Mouse (Mus musculus) gastrocnemius, postnatal 14 days (tissue): ENCODE results near the gene Pkig. TPM values are rescaled to one million over a fixed set of nuclear protein-coding genes. Genes with fewer than 3 reads are reported as not detected.

Experiments
- DNase-seq: peaks from one replicate; pipeline ENCODE4 v3.0.0; 2021; ENCODE audit warnings: mixed read lengths
- intact Hi-C: fragments of 180-260 bp; cut with DNase I; formaldehyde crosslinking; loops from one replicate; pipeline ENCODE4 v1.15.1; 2025; ENCODE audit warnings: low total_unique reads
- total RNA-seq, 2 experiments: library from RNA; stranded (reverse); gene quantifications; 2 replicates each; pipeline ENCODE4 v1.2.3; 2021

The Pkig gene
- total RNA-seq, 2 experiments from 2014 or later = 78.2 to 85.3 TPM

DNA sequence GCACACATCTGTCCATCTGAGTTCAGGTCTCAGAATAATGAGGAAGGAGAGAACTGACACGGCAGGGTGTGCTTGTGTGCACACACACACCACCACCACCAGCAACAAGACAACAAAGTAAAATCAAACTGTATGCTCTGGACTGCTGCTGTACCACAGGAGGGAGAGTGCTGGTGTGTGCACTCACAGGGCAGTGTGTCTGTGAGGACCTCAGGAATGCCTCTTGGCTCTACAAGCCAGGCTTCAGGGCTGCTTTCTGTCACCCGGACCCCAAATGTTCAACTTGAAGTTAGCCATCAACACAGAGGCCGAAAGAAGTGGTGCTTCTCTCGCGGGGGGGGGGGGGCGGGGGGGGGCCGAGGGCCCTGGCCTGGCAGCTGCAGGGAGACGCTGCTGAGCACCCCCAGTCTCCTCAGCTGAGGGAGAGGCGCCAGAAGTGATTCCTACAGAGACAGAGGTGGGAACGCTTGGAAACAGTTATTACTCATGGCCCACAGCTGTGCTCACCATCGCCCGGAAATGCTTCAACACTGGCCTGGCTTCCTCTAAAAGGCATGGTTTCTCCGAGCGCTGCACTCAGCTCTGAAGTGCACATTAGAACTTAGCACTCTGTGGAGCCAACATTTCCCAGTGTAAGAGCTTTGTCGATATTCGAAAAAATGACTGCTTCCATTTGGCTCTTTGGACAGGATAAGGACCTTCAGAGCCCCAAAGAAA, 39.7 kb downstream of the Pkig start:
- DNase-seq = peak; percentile 56
- intact Hi-C loops = no loop called here

DNA sequence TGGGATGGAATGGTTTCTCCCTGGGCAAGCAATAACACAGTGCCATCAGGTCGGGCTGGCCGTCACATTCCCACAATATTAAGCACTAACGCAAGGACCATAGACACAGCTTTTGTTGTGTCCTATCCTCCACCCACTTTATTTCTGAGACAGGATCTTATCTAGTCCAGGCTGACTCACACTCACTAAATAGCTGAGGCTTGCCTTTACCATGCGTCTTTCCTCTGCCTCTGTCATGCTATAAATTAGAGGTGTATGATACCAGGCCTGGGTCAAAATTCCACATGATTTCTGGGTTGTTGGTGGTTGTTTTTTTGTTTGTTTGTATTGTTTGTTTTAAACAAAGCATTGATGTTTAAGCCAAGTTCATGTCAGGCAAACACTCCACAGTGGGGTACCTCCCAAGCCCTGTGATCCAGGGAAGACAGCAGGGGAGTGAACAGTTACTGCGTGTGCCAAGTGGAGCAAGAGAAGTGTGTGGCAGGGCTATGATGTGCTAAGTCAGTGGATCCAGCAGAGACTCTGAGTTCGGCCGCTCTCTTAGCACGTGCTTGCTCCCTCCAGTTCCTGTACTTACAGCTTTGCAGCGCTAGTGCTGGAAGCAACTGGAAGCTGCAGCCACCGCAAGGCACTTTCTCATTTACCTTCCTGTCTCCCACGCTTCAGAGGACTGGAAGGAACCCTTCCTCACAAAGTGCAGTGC, 41.0 kb downstream of the Pkig start:
- intact Hi-C loops = no loop called here
- DNase-seq = no peak

- no peak for DNase-seq
- intact Hi-C loops = no loop called here
Observed at GRCm38 (mm10) chr2:163702431-163702830, 44.2 kb downstream of the Pkig start.

DNA sequence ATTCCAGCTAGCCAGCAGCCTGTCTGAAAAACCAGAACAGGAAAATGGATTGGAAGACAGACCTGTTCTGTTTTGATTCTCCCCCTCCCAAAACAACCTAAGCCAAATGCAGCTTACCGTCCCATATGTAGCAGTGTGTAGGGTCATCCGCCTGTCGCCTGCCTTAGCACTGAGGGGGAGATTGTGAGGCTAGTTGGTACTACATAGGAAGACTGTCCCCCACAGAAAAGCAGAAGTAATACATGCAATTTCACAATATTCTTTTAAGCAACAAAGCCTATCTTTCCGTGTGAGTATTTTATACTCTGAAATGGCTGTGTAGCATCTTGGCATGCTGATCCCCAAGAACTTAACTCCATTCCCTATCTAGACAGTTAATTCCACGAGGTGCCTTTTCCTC, 44.7 kb downstream of the Pkig start:
- intact Hi-C loops = no loop called here

GRCm38 (mm10) chr2:163703599-163704260, 45.5 kb downstream of the Pkig start:
- intact Hi-C loops = no loop called here
- DNase-seq = no peak

More for the DNA sequence above, 44.7 kb downstream of the Pkig start:
- no peak for DNase-seq

DNA sequence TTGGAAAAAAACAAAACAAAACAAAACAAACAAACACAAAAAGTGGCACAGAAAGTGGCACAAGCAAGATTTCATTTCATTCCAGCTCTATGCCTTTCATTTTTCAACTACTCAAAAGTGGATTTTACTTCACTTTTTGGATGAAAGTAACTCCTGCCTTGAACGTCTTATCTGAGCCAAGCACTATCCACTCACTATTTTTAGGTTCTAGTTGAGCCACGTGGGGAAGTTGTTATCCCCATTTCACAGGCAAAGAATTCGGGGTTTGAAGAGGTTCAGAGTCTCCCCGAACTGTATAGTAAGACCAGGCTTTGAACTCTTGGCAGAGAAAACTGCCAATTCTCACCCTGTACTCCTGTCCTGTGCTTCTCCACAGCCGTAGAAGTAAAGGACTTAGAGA, 50.1 kb downstream of the Pkig start:
- DNase-seq = no peak
- intact Hi-C loops = no loop called here

- intact Hi-C loops = no loop called here
- DNase-seq = no peak
Observed at GRCm38 (mm10) chr2:163708763-163709250, 50.6 kb downstream of the Pkig start.

DNA sequence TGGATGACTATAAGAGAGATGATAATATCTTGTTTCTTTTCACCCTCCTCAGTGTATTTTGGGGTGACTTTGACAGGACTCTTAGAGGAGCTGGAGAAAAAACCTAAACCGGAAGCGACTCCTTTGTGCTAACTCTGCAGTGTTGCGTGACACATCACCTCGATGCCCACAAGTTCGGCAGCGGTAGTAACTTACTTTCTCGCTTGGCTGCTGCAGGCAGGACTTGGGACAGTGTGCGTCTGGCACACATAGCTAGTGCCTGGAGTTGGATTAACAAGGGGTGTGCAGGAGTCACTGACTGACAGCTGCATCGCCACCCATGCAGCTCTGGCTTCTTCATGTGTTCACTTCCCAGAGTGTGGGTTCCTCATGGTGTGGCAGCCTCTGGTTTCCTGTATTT, 51.8 kb downstream of the Pkig start:
- DNase-seq = no peak
- intact Hi-C loops = no loop called here

DNA sequence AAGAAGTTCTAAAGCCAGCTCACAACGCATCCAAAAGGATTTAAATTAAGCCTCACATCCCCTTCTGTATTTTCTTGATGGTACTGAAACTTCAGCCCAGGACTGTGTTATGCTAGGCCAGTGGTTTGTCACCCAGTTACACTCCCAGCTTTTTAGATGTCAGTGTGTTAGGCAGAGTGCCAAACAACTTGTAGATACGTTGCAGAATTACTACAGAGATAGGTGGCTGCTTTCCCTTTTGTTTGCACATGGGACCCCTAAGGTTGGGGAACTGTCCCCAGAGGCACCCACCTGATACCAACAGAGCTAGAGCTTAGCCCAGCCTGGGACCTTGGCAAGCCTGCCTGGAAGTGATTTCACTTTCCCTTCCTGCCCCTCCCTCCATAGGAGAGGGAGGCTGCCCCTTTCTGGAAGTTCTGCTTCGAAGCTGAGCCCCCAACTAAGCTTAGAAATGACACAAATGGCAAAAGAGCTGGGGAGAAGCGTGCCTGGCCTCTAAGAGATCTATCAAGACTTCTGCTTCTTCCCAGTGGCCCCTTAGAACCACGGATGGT, 52.5 kb downstream of the Pkig start:
- no peak for DNase-seq
- intact Hi-C loops = no loop called here

DNA sequence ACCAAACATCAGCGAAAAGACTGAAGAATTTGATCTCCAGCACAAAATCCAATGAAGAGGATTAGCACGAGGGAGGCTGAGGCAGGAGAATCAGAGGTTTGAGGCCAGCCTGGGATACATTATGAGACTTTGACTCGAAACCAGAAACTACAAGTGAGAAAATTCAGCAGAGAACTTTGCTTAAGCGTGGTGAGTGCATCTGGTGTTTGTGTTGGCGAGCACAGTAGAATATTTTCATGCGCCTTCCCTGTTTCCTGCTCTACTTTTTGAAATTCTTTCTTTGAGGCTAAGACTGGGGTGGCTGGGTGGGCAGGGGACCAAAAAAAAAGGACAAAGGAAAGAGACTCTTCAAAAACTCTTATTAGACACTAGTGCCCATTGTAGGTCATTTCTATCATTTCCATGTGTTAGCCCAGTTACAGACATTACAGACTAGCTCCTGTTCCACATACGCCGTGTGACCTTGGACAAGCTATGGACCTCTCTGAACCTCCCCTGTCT, 53.2 kb downstream of the Pkig start:
- intact Hi-C loops = no loop called here
- DNase-seq = no peak

DNA sequence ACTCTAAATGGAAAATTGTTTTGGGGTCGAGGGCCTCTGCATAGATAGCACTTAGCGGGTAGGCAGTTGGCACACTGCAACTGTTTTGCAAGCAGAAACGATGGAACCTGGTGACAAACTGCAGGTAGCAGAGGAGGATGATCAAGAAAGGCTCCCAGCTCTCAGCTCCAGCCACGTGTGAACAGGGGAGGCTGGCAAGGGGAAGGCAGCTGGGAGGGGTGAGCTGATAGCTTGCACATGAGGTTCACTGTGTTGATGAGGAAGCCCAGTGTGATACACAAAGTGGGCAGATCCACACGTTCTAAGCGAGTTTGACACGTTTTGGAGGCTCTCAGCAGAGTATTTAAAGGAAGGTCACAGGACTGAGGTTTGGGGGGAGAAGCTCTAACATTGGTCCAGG, 54.3 kb downstream of the Pkig start:
- intact Hi-C loops = no loop called here
- DNase-seq = no peak

DNA sequence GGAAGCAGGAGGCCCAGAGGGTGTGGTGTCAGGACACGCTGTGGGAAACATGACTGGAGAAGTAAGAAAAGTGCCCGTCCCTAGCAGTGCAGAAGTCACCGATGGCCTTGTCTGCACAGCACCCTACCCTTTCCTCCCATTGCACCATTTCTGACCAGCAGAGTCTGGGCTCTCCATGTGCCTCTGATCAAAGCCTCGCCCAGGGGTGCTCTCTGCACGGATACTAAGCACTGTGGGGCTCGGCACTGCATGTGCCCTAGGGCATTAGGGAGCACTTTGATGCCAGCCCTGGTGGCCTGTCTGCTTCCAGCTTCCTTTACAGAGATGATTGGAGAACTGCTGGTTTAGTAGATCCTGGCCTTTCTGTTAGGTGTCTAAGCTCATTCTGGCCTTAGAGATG, 54.7 kb downstream of the Pkig start:
- intact Hi-C loops = no loop called here
- no peak for DNase-seq

- no peak for DNase-seq
- intact Hi-C loops = no loop called here
Observed at GRCm38 (mm10) chr2:163713340-163713739, 55.2 kb downstream of the Pkig start.

DNA sequence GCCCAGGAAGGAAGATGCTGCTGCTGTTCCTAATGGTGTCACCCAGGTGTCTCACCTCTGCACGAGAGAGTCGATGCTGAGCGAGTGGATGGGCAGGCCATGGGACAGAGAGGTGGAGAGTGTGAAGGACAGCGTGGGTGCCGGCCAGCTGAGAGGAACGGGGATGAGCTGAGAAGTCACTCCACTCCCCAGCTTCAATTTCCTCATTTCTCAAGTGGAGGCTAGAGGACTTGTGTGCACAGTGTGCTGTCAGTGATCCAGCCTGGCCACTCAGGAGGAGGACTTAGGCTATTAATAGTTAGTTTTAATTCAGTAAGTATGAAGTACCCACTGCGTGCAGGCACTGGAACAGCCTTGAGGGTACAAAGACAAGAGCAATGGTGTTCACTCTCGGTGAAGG, 58.3 kb downstream of the Pkig start:
- DNase-seq = peak; percentile 39
- intact Hi-C loops = no loop called here

GRCm38 (mm10) chr2:163716853-163717252, 58.7 kb downstream of the Pkig start:
- intact Hi-C loops = no loop called here
- DNase-seq = no peak

- no peak for DNase-seq
- intact Hi-C loops = loop anchor here (2.0 kb wide), 1 partner anchor 116 kb away; the partner anchor contains the start of gene Ttpal
Observed at GRCm38 (mm10) chr2:163718526-163718925, 60.3 kb downstream of the Pkig start.

DNA sequence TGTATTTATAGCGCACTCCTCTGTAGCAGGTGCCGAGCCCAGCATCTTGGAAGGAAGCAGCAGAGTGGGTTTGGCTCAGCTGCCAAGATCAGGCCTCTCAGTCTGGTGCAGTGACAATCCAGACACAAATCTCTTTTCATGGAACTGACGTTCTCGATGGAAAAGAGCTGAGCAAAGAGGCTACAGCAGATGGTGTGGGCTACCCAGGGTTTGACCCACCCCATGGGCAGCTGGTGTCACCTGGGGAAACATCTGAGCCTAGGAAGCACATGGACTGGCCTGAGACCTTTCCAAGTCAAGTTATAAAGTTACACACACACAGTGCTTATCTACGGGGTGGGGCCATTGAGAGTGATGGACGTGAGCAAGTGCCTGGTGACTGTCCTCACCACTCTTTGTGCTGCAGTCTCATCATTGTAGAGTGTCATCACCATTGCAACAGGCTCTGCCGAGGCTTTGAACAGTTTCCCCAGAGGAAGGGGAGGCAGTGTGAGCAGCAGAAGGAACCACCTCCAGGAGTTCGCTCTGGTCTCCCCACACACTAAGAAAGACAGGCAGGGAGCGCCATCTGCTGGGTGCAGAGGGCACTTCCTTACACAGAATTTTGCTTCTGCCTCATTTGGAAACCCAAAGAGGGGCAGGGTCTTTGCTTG, 60.9 kb downstream of the Pkig start:
- intact Hi-C loops = loop anchor here (2.0 kb wide), 1 partner anchor 116 kb away; the partner anchor contains the start of gene Ttpal
- DNase-seq = peak; percentile 76

DNA sequence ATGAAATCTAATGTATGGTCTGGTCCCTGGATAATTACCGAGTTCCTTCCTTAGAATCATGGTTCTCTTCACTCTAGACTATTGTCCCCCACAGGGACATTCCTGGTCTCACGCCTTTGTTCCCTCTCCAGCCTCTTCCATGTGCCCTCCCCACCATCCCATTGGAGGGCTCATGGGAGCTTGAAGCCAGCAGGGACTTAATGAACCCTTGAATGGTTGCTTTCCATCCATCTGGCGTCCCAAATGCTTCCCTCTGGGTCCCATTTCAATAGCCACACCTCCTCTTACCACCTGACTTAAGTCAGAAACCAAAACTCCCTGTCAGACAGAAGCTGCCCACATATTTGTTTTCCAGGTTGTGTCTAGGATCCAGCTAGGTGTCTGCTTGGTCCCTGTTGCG, 61.4 kb downstream of the Pkig start:
- DNase-seq = no peak
- intact Hi-C loops = loop anchor here (2.0 to 10.0 kb wide), 3 partner anchors 72 to 185 kb away; partner anchors contain the start of genes Serinc3 and Ttpal

DNA sequence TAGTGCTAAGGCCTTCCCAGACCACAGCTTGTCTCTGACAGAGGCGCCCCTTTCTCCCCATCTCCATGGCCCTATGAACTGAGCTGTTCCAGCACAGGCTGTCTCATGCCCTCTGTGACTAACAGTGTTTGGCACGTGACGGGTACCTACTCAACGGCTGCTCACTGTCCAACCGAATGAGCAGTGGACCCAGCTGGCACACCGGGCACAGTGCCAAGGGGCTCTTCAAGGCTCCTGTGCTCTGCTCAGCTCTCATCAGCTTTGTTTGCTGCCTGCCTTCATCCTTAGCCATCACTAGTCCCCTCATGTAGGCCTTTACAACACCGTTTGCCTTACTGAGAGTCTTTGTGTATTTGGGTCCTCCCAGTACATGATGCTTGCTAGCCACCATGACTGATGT, 64.4 kb downstream of the Pkig start:
- intact Hi-C loops = loop anchor here (5.0 to 10.0 kb wide), 2 partner anchors 75 to 188 kb away; partner anchors contain the start of gene Serinc3
- no peak for DNase-seq
